Mouse (Mus musculus) cerebellum, postnatal 10 days (tissue): ENCODE data around the gene Cyba.

ENCODE experiments used
- DNase-seq, 2 experiments: peaks; one replicate each; pipeline ENCODE4 v3.0.0; 2021; ENCODE audit warnings: mixed read lengths in 2 of 2

Cyba gene

GRCm38 (mm10) chr8:122421376-122422070 lies 11.2 kb downstream of the Cyba start, which contains the start of gene Il17c:
Gene Il17c, plus strand, starts transcription at chr8:122422020.
- peak; percentile 72 to 74 for DNase-seq

GRCm38 (mm10) chr8:122419881-122420555 lies 12.7 kb downstream of the Cyba start:
- DNase-seq: peak; percentile 82 to 83

DNA sequence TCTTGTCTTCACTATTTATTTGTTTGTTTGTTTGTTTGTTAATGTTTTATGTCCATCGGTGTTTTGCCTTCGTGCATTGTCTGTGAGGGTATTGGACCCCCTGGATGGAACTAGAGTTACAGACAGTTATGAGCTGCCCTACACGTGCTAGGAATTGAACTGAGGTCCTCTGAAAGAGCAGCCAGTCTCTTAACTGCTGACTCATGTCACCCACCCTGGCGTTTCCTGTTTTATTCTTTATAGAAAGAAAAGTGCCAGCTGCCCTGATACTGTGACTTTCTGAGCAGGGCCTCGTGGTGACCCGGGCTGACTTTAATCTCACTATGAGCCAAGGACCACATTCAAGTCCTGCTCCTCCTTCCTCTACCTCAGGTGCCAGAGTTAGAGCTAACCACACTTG lies 17.2 kb downstream of the Cyba start:
- DNase-seq: no peak

- DNase-seq: no peak
Observed at GRCm38 (mm10) chr8:122414311-122414710, 18.4 kb downstream of the Cyba start.

DNA sequence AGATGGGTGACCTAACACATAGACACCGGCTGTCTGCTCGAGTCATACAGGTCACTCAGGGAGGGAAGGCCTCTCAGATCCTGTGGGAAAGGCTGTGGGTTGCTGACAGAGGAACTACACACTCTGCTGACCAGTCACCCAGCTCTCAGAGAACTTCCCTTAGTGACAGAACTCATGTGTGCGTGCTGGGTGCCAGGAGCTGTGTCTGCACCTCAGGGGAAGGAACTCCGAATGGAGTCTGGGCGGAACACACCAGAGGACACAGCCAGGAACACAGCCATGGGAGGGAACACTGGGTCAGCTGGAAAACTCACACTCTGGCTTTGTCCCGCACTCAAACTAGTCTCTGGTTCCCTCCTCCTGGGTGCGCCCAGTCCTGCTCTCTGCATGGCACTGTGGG lies 25.1 kb downstream of the Cyba start:
- DNase-seq: no peak

GRCm38 (mm10) chr8:122405146-122405805 lies 27.5 kb downstream of the Cyba start:
- DNase-seq: no peak

GRCm38 (mm10) chr8:122398186-122398585 lies 34.5 kb downstream of the Cyba start:
- DNase-seq: no peak

GRCm38 (mm10) chr8:122395291-122395690 lies 37.4 kb downstream of the Cyba start:
- DNase-seq: peak; percentile 77 to 81

- DNase-seq: no peak
Observed at GRCm38 (mm10) chr8:122393717-122394116, 39.0 kb downstream of the Cyba start.

GRCm38 (mm10) chr8:122390758-122391157 lies 42.0 kb downstream of the Cyba start:
- DNase-seq: no peak

DNA sequence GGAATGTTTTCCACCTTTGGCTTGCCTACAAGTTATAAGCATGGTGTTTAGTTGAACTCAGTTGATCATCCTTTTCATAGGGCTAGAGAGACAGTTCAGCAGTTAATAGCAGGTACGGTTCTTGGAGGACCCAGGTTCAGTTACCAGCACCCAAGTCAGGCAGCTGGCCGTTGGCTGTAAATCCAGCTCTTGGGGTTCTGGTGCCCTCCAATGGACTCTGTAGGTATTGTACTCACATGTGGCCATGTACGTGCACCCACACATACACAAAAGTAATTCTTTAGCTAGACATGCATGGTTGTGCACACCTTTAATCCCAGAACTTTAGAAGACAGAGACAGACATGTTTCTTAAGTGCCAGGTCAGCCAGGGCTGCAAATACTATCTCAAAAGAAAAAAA lies 43.4 kb downstream of the Cyba start:
- no peak for DNase-seq

DNA sequence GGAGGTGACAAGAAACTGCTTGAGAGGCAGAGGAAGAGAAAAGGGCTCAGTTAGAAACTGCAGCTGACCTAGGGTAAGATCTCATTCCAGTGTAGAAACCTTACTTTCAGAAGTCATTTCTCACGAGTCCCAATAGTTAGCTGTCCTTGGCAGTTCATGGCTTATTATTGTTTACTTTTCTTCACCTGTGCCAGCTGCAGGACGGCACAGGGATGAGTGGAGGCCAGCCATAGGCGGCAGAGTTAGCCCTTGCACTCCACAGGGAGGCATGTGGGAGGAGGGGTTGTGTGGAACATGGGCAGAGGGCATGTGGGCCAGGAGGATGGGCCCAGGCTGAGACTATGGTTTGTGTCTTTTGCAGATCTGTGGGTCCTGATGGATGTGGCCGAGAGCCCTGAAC lies 49.7 kb downstream of the Cyba start:
- no peak for DNase-seq

DNA sequence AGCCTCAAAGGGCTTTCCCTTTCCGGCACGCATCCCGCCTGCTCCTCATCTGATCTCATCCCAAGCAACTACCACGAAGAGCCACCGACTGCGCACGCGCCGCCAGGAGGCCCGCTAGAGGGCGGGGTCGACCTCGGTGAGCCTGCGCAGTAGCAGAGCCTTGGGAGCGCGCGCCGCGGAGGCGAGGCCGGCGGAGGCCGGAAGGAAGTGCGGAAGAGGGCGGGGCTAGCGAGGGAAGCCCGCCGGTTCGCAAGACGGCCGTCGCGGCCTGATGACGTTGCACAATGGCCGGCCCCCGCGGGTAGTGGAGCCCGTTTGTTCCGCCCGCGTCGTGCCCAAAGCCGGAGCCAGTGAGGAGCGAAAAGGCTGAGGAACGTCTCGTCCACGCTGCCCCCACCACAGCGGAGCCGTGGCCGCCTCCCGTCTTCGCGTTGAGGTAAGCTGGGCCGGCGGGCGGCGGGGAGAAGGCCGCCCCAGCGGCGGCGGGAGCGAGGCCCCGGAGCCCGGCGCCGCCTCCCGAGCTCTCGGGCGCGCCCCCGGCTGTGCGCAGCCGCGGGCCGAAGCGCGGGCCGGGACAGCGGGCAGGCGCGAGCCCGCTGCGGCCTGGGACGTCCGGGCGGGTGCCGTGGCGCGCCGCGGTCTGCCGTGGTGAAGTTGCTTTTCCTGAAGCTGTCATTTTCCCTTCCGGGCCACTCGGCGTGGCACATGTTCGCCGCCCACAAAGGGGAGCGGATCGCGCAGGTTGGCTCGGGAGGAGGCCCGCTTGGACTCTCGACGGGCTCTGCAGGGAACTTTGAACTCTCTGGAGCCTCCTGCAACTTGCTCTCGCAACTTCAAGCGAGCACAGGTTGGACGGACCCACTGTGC lies 56.1 kb downstream of the Cyba start, which contains the start of gene Zc3h18:
Zc3h18 (plus strand) TSS at position 245 of the 867 bp plus-strand sequence.
- peak; percentile 100 for DNase-seq

- DNase-seq: no peak
Observed at GRCm38 (mm10) chr8:122375751-122376364, 56.9 kb downstream of the Cyba start.

DNA sequence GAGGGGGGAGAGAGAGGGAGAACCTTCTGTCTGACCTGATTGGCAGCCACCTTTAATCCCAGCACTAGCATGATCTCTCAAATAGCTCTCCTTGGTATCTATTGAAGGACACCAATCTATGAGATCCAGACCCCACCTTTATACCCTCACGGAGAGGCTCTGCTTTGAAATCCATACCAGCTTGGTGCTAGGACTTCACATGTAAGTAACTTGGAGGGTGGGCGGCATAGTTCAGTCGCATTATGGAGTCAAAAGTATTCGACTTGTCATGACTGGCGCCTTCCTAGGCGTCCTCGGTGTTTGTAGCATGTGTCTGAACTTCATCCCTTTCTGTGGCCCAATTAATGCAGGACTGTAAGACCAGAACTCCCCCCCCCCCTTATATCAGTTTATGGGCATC lies 57.4 kb downstream of the Cyba start:
- DNase-seq: no peak
